Mouse (Mus musculus): ENCODE results near the gene Islr.

- TF ChIP-seq CTCF (conservative IDR thresholded peaks at IDR 0.05; ENCODE audit: low read length) (no peak), POU5F1 (IDR thresholded peaks at IDR 0.05; ENCODE audit: borderline replicate concordance, low read length) (no peak), NANOG (IDR thresholded peaks at IDR 0.05; ENCODE audit: borderline replicate concordance, low read length) (no peak)
Measured at GRCm38 (mm10) chr9:58143419-58143818, 60.7 kb downstream of the Islr start.
